Mouse (Mus musculus) common myeloid progenitor, adult 5-6 weeks (primary cell): ENCODE data around the gene Zfhx2. TPM values are rescaled to one million over a fixed set of nuclear protein-coding genes. Genes with fewer than 3 reads are reported as not detected.

Experiments used
- total RNA-seq: library from RNA; stranded (forward); fragments of 200-1000, 187-1606 nt; gene quantifications from 2 replicates; pipeline ENCODE4 v1.2.3, GENCODE M21; 2017

Gene Zfhx2
- total RNA-seq, 1 experiment from 2014 or later = 2.0 TPM

Other genes starting within 250 kb of the Zfhx2 start
- 12.5 and 15.6 TPM in 2 replicates for gene Homez, start 221.4 kb downstream of the Zfhx2 start, total RNA-seq
- gene Ppp1r3e, start 214.8 kb downstream of the Zfhx2 start, total RNA-seq = 5.4 TPM in 1 of 2 replicates, not detected in the other
- gene Bcl2l2, start 208.9 kb downstream of the Zfhx2 start, total RNA-seq = 7.8 and 10.3 TPM in 2 replicates
- gene Gm20521, start 208.9 kb downstream of the Zfhx2 start, total RNA-seq = 2.4 TPM in 1 of 2 replicates, not detected in the other
- 466 and 493 TPM in 2 replicates for gene Pabpn1, start 199.8 kb downstream of the Zfhx2 start, total RNA-seq
- 0.23 and 6.6 TPM in 2 replicates for gene Slc22a17, start 179.2 kb downstream of the Zfhx2 start, total RNA-seq
- gene Efs, start 166.2 kb downstream of the Zfhx2 start, total RNA-seq = not detected in 2 replicates
- gene Il25, start 159.6 kb downstream of the Zfhx2 start, total RNA-seq = not detected in 2 replicates
- not detected in 2 replicates for gene Cmtm5, start 156.1 kb downstream of the Zfhx2 start, total RNA-seq
- gene Myh6, start 125.4 kb downstream of the Zfhx2 start, total RNA-seq = not detected in 2 replicates
- not detected in 2 replicates for gene Gm17428, start 115.4 kb downstream of the Zfhx2 start, total RNA-seq
- not detected in 2 replicates for gene Myh7, start 97.7 kb downstream of the Zfhx2 start, total RNA-seq
- gene Ngdn, start 76.9 kb downstream of the Zfhx2 start, total RNA-seq = 53.3 and 56.1 TPM in 2 replicates
- gene Thtpa, start 2.5 kb upstream of the Zfhx2 start, total RNA-seq = 8.3 and 12.9 TPM in 2 replicates
- gene Ap1g2, start 14.3 kb upstream of the Zfhx2 start, total RNA-seq = 25.1 and 30.9 TPM in 2 replicates
- gene Jph4, start 24.6 kb upstream of the Zfhx2 start, total RNA-seq = not detected in 2 replicates
- not detected in 2 replicates for gene Dhrs2, start 129.7 kb upstream of the Zfhx2 start, total RNA-seq